Mouse (Mus musculus): ENCODE data around the gene Amer2.

Amer2 gene

DNA sequence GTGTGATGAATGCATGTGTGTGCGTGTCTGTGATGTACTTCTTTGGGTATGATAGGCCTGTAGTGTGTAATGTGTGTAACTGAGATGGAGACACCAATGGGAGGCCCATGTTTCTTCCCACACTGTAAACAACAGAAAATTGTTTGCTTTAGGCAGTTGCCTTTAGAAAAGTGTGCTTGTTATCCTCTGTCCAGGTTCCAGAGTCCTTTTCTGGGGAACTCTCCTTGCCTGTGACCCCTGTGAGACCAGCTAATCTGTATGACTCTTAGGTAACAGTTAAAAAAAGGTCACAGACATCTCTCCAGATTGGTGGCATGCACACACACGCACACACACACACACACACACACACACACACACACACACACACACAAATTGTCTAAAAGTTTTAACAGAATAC, 15.3 kb downstream of the Amer2 start:
- DNase-seq: no peak

DNA sequence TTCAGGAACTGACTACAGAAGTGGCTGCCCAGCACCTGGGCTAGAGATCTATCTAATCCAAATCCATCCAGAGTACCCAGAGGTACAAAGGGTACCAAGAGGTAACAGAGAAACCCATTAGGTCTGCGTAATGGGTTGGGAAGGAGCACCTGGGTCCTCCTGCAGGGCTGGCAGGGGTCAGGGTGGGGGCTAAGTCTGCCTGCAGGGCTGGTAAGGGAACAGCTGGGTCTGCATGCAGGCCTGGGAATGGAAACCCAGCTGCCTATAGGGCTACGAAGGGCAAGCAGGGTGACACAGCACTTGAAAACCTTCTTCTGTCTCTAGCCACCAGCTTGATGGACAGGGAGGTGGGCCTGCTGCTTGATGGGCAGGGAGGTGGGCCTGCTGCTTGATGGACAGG, 19.1 kb downstream of the Amer2 start:
- no peak for DNase-seq

DNA sequence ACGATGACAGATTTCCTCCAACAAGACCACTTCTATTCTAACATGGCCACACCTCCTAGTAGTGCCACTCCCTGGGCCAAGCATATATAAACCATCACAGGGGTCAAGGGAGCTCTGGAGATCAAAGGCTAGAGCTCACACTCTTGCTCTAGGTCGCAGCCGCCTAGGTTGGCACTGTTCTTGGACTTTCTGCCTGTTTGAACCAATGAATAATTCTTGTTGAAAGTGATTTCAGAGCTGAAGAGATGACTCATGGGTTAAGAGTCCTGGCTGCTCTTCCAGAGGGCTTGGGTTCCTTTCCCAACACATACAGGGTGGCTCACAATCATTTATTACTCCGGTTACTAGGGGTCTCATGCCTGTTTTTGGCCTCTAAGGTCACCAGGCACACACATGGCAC, 24.3 kb downstream of the Amer2 start:
- DNase-seq: no peak

DNA sequence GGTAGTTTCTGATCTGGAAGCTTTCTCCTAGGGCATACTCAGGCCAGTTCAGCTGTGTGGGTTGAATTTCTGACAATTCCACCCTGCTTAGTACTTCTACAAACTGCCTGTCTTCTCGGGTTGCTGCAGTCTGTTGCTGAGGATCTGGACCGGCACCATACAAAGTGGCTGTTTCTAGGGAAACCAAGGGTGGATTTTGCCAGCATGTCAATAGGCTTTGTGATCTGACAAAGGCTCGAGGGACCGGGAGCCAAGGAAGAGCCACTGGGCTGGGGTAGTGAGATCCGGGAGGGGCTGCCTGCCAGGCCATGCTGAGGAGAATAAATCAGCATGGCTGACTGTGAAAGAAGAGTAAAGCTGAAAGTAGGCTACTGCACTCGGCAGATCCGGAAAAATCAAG, 25.8 kb downstream of the Amer2 start:
- no peak for DNase-seq

DNA sequence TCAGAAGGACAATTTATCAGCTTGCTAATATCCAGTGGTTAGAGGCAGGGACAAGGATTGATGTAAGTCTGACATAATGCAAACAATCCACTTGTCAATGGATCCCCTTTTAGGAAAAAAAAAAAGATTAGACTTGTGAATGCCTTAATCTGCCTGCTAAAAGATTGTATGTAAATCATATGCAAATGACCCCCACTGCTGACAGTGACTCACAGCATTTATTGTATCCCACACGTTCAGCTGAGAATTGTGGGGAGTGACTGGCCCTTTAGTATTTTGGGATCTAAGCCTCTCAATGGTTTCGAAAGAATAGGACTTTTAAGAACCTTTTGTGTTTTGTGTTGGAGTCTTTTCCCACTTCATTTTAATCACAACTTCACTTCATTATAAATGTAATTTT, 30.2 kb downstream of the Amer2 start:
- no peak for DNase-seq

DNA sequence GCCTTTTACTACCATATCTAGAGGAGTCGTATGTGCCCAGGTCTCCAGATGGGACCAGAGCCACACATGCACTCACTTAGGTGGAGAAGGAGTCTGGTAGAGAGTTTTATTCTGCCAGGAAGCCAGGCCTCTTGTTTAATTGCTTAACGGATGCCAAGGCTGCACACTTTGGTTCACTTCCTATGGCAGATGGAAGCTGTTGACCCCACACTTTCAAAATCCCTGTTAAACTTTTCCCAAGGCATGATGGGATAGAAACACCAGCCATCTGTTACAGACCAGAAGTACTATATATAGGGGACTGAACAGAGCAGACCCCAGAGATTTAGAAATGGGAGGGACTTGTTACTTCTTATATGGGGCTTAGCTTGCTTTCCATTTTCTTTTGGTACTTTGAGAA, 32.8 kb downstream of the Amer2 start:
- DNase-seq: no peak

DNA sequence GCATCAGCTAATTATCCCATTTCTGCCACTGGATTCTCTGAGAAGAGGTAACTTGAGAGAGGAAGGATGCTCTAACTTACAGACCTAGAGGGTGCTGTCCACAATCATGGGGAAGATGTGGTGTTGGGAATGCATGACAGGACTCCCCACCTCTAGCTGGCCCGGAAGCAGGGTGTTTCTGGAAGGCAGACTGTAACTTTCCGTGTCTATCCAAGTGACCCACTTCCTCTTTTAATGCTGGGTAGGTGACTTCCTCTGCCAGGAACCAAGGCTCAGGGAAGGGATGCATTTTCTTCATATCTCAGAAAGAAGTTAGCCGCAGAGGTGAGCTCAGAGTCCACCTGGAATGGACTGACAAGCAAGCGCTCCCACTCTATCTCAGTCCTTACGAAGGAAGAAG, 33.5 kb downstream of the Amer2 start:
- no peak for DNase-seq

DNA sequence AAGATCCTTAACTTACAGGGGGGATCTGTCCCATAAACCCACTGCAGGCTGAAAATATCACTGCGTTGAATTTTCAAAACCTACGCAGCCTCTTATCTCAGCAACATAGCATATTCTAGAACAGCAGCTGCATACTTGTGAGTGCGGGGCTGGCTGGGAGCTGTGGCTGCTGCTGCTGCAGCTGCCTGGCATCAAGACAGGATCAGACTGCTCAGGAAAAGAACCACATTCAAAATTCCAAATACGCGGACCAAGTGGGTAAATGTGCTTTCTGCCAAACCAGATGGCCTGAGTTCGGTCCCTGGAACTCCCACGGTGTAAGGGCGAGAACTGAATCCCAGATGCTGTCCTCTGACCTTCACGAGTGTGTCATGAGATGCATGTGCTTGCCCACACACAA, 34.3 kb downstream of the Amer2 start:
- no peak for DNase-seq

DNA sequence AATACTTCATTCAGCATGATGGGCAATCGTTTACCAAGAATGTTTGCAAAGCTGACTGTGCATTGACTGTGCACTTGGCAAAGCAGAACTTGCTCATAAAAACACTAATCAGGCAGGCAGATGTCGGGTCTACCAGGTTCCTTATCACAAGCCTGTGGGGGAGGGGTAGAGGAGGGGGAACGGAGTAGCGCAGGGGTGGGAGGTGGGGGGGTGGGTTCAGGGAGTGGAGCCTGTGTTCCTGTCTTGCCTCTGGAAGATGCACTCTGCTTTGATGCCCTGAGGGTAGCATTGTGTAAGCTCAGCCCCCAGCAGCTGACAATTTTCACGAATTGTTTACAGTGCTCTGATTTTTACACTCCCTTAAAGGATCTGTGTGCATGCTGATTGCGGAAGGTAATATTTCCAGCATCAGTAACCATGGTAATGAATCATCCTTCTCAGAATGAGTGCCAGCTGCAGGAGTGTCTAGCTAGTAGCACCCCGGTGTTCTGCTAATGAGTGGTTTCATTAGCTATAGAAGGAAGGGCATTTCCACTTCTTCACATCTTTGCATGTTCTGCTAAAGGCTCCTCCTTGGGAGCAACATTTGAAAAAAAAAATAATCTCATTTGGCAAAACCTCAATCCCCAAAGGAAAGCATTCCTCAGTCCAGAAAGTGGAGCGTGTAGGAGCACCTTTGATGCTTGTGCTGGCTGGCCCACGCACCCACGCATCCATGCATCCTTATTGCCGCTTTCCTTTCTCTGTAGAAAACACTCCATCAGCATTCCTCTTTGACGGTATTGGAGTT, 36.8 kb downstream of the Amer2 start:
- peak; percentile 33 for DNase-seq

DNA sequence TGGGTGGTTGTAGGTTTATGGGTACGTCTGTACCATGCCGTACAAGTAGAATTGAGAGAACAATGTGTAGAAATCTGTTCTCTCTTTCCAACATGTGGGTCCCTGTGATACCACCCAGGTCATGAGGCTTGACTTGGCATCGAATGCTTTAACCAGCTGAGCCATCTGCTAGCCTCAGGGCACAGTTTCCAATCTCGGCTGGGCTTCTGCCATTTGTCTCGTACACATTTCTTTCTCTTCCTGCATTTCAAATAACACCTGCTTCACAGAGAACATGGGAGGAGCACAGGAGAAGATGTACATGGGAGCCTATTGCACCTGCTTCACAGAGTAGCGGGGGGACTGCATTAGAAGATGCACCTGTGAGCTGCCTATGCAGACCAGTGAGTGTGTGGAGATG, 38.2 kb downstream of the Amer2 start:
- DNase-seq: peak; percentile 70

DNA sequence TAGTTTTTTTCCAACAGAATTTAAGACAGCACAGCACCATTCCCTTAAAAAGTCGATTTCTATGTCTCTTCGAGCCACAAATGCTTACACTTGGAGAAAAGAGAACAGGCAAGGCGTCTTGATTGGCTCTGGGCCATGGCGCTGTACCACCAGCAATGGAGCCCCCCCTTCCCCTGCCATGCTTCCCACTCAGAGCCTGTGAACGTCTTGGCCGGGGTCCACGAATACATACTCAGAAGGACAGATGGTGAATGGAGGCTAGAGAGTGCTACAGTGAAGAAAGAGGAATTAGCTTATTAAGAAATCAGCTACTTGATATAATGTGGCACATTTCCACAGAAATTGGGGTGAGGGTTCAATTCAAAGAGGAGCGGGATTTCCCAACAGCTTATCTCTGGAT, 41.6 kb downstream of the Amer2 start:
- DNase-seq: peak; percentile 68

DNA sequence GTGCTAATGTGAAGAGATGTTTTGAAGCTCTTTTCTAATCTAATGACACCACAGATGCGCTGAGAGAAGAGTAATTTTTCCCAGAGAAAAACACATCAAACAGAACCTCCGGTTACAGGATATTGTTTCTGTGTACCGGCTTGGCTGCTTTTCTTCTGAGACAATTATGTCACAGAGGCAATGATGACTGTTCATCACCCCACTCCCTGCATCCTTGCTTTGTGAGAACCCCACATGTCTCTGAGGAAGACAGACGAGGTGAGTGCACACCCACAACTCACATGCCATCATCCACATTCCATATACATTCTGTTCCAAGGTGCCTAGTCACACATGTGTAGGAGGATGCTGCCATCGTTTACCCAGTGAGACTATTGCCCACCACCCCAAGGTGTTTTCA, 44.9 kb downstream of the Amer2 start:
- no peak for DNase-seq

DNA sequence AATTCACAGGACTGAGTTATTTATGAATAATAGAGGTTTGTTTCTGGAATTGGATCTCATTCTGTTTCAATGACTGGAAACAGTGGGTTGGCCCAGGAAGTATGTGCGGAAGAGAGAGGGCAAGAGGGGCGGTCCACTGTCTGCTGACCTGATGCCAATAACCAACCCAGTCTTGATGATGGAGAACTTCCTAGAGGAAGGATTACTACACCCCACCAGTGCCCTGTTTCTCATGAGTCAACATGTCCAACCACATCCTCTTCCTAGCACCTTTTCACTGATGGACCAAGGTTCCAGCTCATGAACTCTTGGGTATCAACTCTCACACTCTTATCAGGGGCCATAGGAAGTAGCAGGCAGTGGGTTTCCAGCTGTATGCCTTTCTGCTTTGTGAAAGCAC, 49.9 kb downstream of the Amer2 start:
- no peak for DNase-seq

DNA sequence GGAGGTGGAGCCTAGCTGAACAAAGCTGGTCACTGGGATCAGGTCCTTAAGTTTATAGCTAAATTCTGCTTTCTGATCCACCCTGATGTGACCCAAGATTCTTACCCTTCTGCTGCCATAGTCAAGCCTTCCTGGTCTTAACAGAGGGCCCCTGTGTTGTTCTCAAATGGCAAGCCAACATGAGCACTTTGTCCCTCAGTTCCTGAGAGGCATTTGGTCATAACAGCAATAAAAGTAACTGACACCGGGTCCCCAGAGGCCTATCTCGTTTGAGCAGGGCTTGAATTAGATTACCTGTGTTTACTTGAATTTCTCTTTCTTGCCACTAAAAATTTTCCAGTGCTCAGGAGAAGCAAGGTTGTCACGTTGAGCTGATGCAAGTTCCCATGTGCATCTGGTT, 51.1 kb downstream of the Amer2 start:
- DNase-seq: no peak

DNA sequence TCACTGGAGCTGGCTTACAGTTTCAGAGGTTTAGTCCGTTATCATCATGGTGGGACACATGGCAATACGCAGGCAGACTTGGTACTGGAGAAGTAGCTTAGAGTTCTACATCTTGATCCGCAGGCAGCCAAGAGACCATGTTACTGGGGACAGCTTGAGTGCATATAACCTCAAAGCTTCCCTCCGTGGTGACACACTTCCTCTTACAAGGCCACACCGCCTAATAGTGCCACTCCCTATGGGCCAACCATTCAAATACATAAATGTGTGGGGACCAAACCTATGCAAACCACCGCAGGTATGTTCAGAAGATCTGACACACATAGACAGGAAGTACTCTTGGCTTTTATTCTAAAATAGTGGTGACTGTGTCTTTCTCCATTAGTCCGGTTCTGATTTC, 52.5 kb downstream of the Amer2 start:
- no peak for DNase-seq

DNA sequence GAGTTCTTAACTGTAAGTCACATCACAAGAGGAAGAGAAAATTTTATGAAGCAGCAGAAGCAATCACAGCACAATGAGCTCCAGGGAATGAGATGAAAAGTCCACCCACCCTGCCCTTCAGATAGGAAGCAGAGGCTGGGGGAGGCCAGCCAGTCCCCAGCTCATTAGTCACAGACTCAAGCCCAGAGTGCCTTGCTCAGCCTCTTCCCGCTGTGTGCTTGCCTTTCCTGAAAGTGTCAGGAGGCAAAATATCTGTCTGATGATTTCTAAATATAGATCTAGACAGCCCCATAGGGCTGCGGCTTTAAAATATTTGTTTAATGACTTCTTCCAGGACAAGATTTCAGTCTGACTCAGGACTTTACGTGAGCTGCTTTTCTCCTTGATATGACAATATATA, 54.8 kb downstream of the Amer2 start:
- DNase-seq: no peak

DNA sequence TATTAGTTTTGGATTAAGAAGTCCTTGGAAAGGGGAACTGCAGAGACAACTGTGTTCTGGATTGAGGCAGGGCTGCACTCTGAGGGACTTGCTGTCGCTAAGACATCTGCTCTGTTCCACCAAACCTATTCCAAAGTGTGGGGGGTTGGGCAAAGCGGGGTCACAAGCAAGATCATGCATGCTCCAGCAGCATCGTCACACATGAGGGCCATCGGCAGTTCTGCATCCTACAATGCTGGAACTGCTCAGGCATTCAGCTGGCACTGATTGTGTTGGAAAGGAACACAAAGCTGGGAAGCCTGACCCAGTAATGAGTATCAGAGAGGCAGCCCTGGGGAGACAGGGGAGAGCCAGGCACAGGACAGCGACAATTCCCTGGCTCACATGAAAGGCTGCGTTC, 56.5 kb downstream of the Amer2 start:
- peak; percentile 34 for DNase-seq

DNA sequence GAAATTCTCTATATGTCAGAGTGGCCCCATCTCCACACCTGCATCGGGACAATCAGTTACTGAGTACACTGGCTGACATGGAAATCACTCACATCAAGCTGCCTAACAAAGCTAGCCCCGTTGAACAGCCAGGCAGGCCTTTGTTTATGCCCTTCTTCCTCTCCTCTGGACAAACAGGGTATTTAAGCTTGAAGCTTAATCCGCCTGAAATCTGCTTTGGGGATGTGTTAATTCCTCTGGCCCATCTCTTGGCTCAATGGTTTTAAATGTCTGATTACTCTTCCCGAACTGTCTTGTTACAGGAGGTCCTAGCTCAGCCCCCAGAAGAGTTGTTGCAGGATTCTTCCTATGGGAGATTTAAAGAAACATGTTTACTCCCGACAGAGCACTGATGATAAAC, 58.5 kb downstream of the Amer2 start:
- DNase-seq: no peak

DNA sequence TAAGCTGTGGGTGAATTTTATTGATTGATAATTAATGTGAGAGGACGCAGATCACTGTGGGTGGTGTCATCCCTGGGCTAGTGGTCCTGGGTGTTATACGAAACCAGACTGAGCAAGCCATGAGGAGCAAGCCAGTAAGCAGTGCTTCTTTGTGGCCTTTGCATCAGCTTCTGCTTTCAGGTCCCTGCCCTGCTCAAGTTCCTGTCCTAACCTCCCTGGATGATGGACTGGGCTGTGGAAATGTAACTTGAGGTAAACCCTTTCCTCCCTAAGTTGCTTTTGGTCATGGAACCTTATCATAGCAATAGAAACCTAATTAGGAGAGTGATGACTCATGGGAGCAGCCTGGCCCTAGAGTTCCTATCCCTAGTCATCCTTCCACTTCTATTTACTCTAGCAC, 59.1 kb downstream of the Amer2 start:
- DNase-seq: no peak

DNA sequence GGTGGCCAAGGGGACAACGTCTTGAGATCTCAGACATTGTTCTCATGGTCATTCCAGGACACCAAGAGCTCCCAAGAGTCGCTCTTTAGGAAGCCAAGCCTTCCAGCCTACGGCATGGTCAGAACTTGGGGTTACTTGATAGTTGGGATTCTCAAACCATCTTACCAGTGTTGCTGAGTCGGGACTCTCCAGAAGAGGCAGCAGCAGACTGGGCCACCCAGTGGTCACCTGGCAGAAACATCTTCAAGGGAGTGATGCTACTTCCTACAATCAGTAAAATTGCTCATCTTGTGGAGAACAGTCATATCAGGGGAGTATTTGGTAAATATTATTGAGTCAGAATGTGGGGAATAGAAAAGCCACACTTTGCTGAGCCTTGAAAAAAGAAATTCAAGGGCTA, 62.5 kb downstream of the Amer2 start:
- DNase-seq: peak; percentile 48

DNA sequence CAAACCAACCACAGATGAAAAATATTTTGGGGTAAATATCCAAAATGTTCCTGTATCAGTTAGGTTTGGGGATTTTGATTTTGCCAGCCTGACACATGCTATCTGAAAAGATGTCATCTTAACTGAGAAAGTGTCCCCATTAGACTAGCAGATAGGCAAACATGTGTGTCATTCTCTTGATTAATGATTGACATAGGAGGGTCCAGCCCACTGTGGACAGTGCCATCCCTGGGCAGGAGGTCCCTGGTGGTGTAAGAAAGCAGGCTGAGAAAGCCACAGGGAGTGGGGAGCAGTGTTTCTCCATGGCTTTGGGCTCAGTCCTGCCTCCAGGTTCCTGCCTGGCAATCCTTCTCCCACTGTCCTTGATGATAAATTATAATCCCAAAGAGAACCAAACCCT, 63.3 kb downstream of the Amer2 start:
- no peak for DNase-seq
